In genomic region chr5:125081318-125082101, GRCm38 (mm10) we compare ENCODE assay signal across 8 mouse cellular contexts.
DNase-seq lines count a peak whose midpoint lies in the region; ATAC-seq lines count a peak whose summit lies in the region.

No protein-coding gene starts in this region.

- H3K9ac ChIP-seq in hindbrain, embryonic 15.5 days: no peak overlapping the region
- H3K9ac ChIP-seq in midbrain, embryonic 12.5 days (replicated peaks): no peak overlapping the region

- no peak overlapping the region for H3K4me2 ChIP-seq in hindbrain, embryonic 15.5 days
- no peak overlapping the region for H3K4me2 ChIP-seq in midbrain, embryonic 12.5 days (replicated peaks)

- H3K9me3 ChIP-seq in hindbrain, embryonic 15.5 days: no peaks in the 10 kb centered on the region
- H3K9me3 ChIP-seq in midbrain, embryonic 12.5 days: no peaks in the 10 kb centered on the region

- DNase-seq in adrenal gland, adult 2 months: peak; percentile 98
- peak; percentile 89 to 92 for DNase-seq in cerebellum, postnatal 14 days
- peak; percentile 87 to 93 for DNase-seq in gastrocnemius, adult 8-10 months (ENCODE audit: low spot score in 2 of 2)
- peak; percentile 55 to 61 for DNase-seq in layer of hippocampus, postnatal 36 days
- peak; percentile 77 for DNase-seq in testis, postnatal 14 days (ENCODE audit: low spot score)
- DNase-seq in natural killer cell, adult 2 months (ENCODE audit: low spot score in 2 of 2): no peak

- peaks cover 44% of the 10 kb centered on the region for H3K36me3 ChIP-seq in hindbrain, embryonic 15.5 days
- peaks cover 99% of the 10 kb centered on the region for H3K36me3 ChIP-seq in midbrain, embryonic 12.5 days

- peaks cover 20% of the 10 kb centered on the region for H3K4me1 ChIP-seq in hindbrain, embryonic 15.5 days (replicated peaks)
- 0 out of 2 replicates have a peak, but pooled peaks cover 5% of the 10 kb centered on the region for H3K4me1 ChIP-seq in midbrain, embryonic 12.5 days

- peak; percentile 82 for ATAC-seq in hindbrain, embryonic 15.5 days (ENCODE audit: low FRiP score, low read depth)
- 0 out of 2 replicates have a peak, but pooled peaks have one; percentile 34 for ATAC-seq in midbrain, embryonic 12.5 days (ENCODE audit: low FRiP score, low read depth)

- H3K27ac ChIP-seq in hindbrain, embryonic 15.5 days (replicated peaks): peak overlapping the region; percentile 78
- H3K27ac ChIP-seq in midbrain, embryonic 12.5 days (replicated peaks): peak overlapping the region; percentile 47

- H3K4me3 ChIP-seq in hindbrain, embryonic 15.5 days: no peak overlapping the region
- H3K4me3 ChIP-seq in midbrain, embryonic 12.5 days: no peak overlapping the region

- 39% methylated on average over 21 of the region's 21 CpGs for WGBS in hindbrain, embryonic 15.5 days
- WGBS in midbrain, embryonic 12.5 days: 70% methylated on average over 21 of the region's 21 CpGs

- no peaks in the 10 kb centered on the region for H3K27me3 ChIP-seq in hindbrain, embryonic 15.5 days
- H3K27me3 ChIP-seq in midbrain, embryonic 12.5 days: no peaks in the 10 kb centered on the region

Comparison
In these comparisons a context has a peak if more than half of its experiments do, and no peak if none do; other contexts are left out.
1. DNase-seq: peak in adrenal gland, adult 2 months (single experiment), cerebellum, postnatal 14 days (2 of 2), gastrocnemius, adult 8-10 months (2 of 2), layer of hippocampus, postnatal 36 days (2 of 2) and testis, postnatal 14 days (single experiment); none in natural killer cell, adult 2 months (0 of 2).